Mouse (Mus musculus) adrenal gland, adult 18-20 months (tissue): Measurements from ENCODE around the gene Ensa. TPM values are rescaled to one million over a fixed set of nuclear protein-coding genes. Genes with fewer than 3 reads are reported as not detected.
"Not testable (repeated sequence)": the region's sequence is repeated elsewhere in the genome, so short reads cannot be mapped to it uniquely, and the experiment has no call there.

Experiments
- DNase-seq, 2 experiments: peaks; one replicate each; pipeline ENCODE4 v3.0.0; 2021 to 2022; ENCODE audit warnings: low spot score in 2 of 2
- total RNA-seq, 2 experiments: library from RNA; stranded (reverse); gene quantifications; 1 replicate in 1 of 2; 2 replicates in 1 of 2; pipeline ENCODE4 v1.2.3; 2021

Gene Ensa
- total RNA-seq, 2 experiments from 2014 or later: 92.9 to 105 TPM

- DNase-seq: no peak
Measured at GRCm38 (mm10) chr3:95661945-95662715, 37.3 kb downstream of the Ensa start.

GRCm38 (mm10) chr3:95662724-95663449, 38.1 kb downstream of the Ensa start:
- no peak for DNase-seq

GRCm38 (mm10) chr3:95663486-95663885, 38.7 kb downstream of the Ensa start:
- no peak for DNase-seq

GRCm38 (mm10) chr3:95663969-95664608, 39.3 kb downstream of the Ensa start:
- peak in 1 of 2 experiments; percentile 46 for DNase-seq

GRCm38 (mm10) chr3:95664940-95665352, 40.2 kb downstream of the Ensa start:
- no peak for DNase-seq

- peak; percentile 58 to 64 for DNase-seq
Measured at GRCm38 (mm10) chr3:95666124-95666844, 41.5 kb downstream of the Ensa start.

- no peak for DNase-seq
Measured at GRCm38 (mm10) chr3:95667521-95667920, 42.7 kb downstream of the Ensa start.

GRCm38 (mm10) chr3:95668026-95668425, 43.2 kb downstream of the Ensa start:
- peak; percentile 45 to 53 for DNase-seq

GRCm38 (mm10) chr3:95668589-95669308, 44.0 kb downstream of the Ensa start:
- DNase-seq: no peak

GRCm38 (mm10) chr3:95669309-95669665, 44.5 kb downstream of the Ensa start:
- no peak for DNase-seq

GRCm38 (mm10) chr3:95670419-95670818, 45.6 kb downstream of the Ensa start:
- DNase-seq: not testable (repeated sequence)

- no peak for DNase-seq
Measured at GRCm38 (mm10) chr3:95671201-95671600, 46.4 kb downstream of the Ensa start.

GRCm38 (mm10) chr3:95672461-95672860, 47.7 kb downstream of the Ensa start:
- no peak for DNase-seq

GRCm38 (mm10) chr3:95672861-95673706, 48.3 kb downstream of the Ensa start:
- no peak for DNase-seq

GRCm38 (mm10) chr3:95673707-95674211, 49.0 kb downstream of the Ensa start:
- peak in 1 of 2 experiments; percentile 44 for DNase-seq

GRCm38 (mm10) chr3:95674236-95674635, 49.4 kb downstream of the Ensa start:
- peak; percentile 55 to 60 for DNase-seq

- no peak for DNase-seq
Measured at GRCm38 (mm10) chr3:95674812-95675211, 50.0 kb downstream of the Ensa start.

- peak; percentile 66 to 68 for DNase-seq
Measured at GRCm38 (mm10) chr3:95675301-95676092, 50.7 kb downstream of the Ensa start.
